Mouse (Mus musculus) lung, postnatal 36 days (tissue): ENCODE measurements around the gene Zfp146.
A peak's percentile ranks its signal among the peaks of the same experiment; 100 is the strongest.
"Not testable (repeated sequence)": the region's sequence is repeated elsewhere in the genome, so short reads cannot be mapped to it uniquely, and the experiment has no call there.

Experiments
- DNase-seq: peaks from one replicate; pipeline ENCODE4 v3.0.0; 2022; ENCODE audit warnings: mixed read lengths

Gene Zfp146

GRCm38 (mm10) chr7:30189116-30189491 is 19.6 kb upstream of the Zfp146 start:
- no peak for DNase-seq

- DNase-seq = no peak
Measured at GRCm38 (mm10) chr7:30188344-30189115, 19.0 kb upstream of the Zfp146 start.

- no peak for DNase-seq
Measured at GRCm38 (mm10) chr7:30184641-30185348, 15.2 kb upstream of the Zfp146 start.

GRCm38 (mm10) chr7:30183879-30184289 is 14.3 kb upstream of the Zfp146 start, which contains the start of gene Cox7a1:
Gene Cox7a1 (plus strand): TSS chr7:30184144.
- DNase-seq = peak; percentile 98

GRCm38 (mm10) chr7:30183189-30183588 is 13.6 kb upstream of the Zfp146 start:
- DNase-seq = not testable (repeated sequence)

- DNase-seq = not testable (repeated sequence)
Measured at GRCm38 (mm10) chr7:30181929-30182328, 12.4 kb upstream of the Zfp146 start.

GRCm38 (mm10) chr7:30181308-30181707 is 11.8 kb upstream of the Zfp146 start:
- peak; percentile 89 for DNase-seq

GRCm38 (mm10) chr7:30178256-30178655 is 8.7 kb upstream of the Zfp146 start:
- no peak for DNase-seq

GRCm38 (mm10) chr7:30176474-30176873 is 6.9 kb upstream of the Zfp146 start:
- DNase-seq = no peak

GRCm38 (mm10) chr7:30170283-30170951 is 867 bp upstream of the Zfp146 start:
- no peak for DNase-seq

- no peak for DNase-seq
Measured at GRCm38 (mm10) chr7:30168914-30169582, 502 bp downstream of the Zfp146 start.

- no peak for DNase-seq
Measured at GRCm38 (mm10) chr7:30164745-30165144, 4.8 kb downstream of the Zfp146 start.

- DNase-seq = no peak
Measured at GRCm38 (mm10) chr7:30163113-30163512, 6.4 kb downstream of the Zfp146 start.

GRCm38 (mm10) chr7:30155507-30155906 is 14.0 kb downstream of the Zfp146 start:
- no peak for DNase-seq

- no peak for DNase-seq
Measured at GRCm38 (mm10) chr7:30154040-30154439, 15.5 kb downstream of the Zfp146 start.

GRCm38 (mm10) chr7:30147011-30147410 is 22.5 kb downstream of the Zfp146 start:
- DNase-seq = no peak

GRCm38 (mm10) chr7:30143555-30144209 is 25.9 kb downstream of the Zfp146 start:
- DNase-seq = peak; percentile 35

- no peak for DNase-seq
Measured at GRCm38 (mm10) chr7:30143170-30143554, 26.4 kb downstream of the Zfp146 start.

- no peak for DNase-seq
Measured at GRCm38 (mm10) chr7:30136826-30137225, 32.7 kb downstream of the Zfp146 start.

GRCm38 (mm10) chr7:30132396-30132795 is 37.2 kb downstream of the Zfp146 start:
- DNase-seq = no peak

GRCm38 (mm10) chr7:30129900-30130299 is 39.6 kb downstream of the Zfp146 start:
- no peak for DNase-seq

GRCm38 (mm10) chr7:30122188-30122530 is 47.4 kb downstream of the Zfp146 start:
- no peak for DNase-seq
